Mouse (Mus musculus) bone marrow, adult 2 months (tissue): ENCODE results near the gene Kdm3a. TPM values are rescaled to one million over a fixed set of nuclear protein-coding genes. Genes with fewer than 3 reads are reported as not detected.

ENCODE experiments used
- H3K27ac ChIP-seq: fragments of 200-500 bp; 2 replicates; pipeline ENCODE4 v1.5.1; 2012; ENCODE audit warnings: low read depth, mild to moderate bottlenecking, control low read depth, inconsistent platforms, low read length; ENCODE audit not compliant: control insufficient read depth, poor library complexity, insufficient read depth
- H3K4me1 ChIP-seq: fragments of 200-500 bp; 2 replicates; pipeline ENCODE4 v1.6.1; 2011; ENCODE audit warnings: low read length; ENCODE audit not compliant: control insufficient read depth, insufficient read depth
- H3K4me3 ChIP-seq: fragments of 200-500 bp; replicated peaks from 2 replicates; pipeline ENCODE3; 2011; ENCODE audit warnings: mild to moderate bottlenecking, low read depth, low read length, control low read depth; ENCODE audit not compliant: control insufficient read depth
- CTCF ChIP-seq: fragments of 200-500 bp; IDR thresholded peaks from 2 replicates; pipeline ENCODE4 v1.5.1; 2011; ENCODE audit warnings: low read length, control low read depth; ENCODE audit not compliant: control insufficient read depth, insufficient read depth
- POLR2A ChIP-seq: fragments of 200-500 bp; IDR thresholded peaks from 2 replicates; pipeline ENCODE4 v1.6.1; 2011; ENCODE audit warnings: low read depth, mild to moderate bottlenecking, control low read depth, low read length, borderline replicate concordance; ENCODE audit not compliant: control insufficient read depth
- WGBS: fragments of 180-500 bp; shearing (Covaris S2); methylation state at CpG from one replicate; pipeline ENCODE4 v1.1.7; 2018; 5-methylcytosine and 5-hydroxymethylcytosine counted together
- polyA plus RNA-seq: library from polyadenylated mRNA; stranded (reverse); fragments of >200 nt; gene quantifications from 2 replicates; pipeline ENCODE4 v1.2.4, GENCODE M21; 2011; ENCODE audit warnings: low replicate concordance; ENCODE audit not compliant: missing spikeins, insufficient read depth, insufficient read length

Gene Kdm3a
- polyA plus RNA-seq, 1 experiment, result 16.7 TPM

DNA sequence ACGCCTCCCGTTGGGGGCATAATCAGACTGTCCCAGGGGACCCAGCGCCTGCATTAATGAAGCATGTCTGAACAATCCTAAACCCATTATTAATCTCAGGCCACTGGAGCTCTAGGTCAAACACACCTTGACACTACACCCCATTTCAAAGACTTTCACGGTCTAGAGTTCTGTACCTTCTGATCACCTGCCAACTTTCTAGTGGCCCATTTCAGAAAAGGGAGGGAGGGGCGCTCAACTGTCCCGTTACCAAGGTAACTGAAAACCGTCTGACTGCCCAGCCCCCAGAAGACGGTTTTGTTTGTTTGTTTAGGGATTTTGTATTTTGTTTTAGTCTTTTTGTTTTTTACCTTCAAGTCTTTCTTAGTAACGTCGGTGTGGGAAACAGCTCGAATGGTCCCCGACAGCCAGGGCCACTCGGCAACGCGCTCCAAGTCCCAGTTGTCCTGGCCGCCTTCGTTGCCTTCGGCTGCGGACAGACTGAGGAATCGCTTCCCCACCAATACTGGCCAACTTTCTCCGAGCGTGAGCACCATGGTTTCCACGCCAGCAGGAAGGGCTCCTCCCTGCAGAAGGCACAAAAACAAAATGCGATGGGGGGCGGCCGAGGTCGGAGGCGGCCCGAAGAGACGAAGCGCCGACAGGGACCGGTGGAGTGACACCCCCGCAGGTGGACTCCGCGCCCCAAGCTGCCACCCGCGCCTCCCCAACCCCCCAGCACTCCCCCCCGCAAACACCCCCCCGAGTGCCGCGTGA, 906 bp downstream of the Kdm3a start:
- 4% methylated on average over 42 of the region's 42 CpGs for WGBS

DNA sequence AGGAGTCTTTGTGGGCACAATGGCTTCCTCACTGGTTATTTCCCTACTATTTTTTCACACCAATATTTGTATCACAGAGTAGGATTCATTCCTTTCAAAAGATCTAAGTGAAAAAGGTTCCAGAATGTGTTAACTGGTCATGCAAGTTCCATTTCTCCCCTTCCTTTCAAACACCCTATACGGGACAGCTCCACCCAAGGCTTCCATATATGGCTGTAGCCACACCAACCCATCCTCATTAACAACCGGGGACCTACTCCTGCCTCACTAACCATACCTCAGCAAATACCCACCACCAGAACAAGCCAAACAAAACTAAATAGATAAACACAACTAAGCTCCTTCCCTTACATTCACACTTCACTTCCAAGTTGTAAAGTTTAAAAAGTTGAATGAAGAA, 1.6 kb downstream of the Kdm3a start:
- no peak overlapping the region for H3K27ac ChIP-seq
- no peaks in the 10 kb centered on the region for H3K4me1 ChIP-seq
- no peak overlapping the region for H3K4me3 ChIP-seq
- TF ChIP-seq POLR2A, result no peak
- no peak for TF ChIP-seq CTCF
- WGBS, result 13% methylated on average over 2 of the region's 2 CpGs

More for the DNA sequence above, 906 bp downstream of the Kdm3a start:
- no peak for TF ChIP-seq CTCF
- peak; percentile 27; the same call in 1 of the 2 replicates for TF ChIP-seq POLR2A
- Histone ChIP-seq H3K27ac (peak overlapping the region; percentile 88), H3K4me1 (no peaks in the 10 kb centered on the region), H3K4me3 (peak overlapping the region; percentile 71)

DNA sequence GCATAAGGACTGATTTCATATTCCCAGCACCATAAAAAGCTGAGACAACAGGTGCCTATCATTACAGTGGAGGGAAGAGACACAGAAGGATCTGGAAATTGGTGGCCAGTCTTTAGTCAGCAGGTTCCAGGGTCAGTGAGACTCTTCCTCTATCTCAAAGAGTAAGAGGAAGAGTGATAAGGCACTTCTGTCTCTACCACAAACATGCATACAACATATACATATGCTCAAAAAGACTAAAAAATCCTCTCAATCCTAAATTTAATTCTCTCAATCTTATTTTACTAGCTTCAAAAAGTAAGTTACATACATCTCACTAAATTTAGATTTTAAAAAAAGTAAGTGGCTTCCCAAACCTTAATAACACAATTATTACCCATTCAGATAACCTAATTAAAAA, 5.5 kb downstream of the Kdm3a start:
- Histone ChIP-seq H3K4me1 (no peaks in the 10 kb centered on the region), H3K4me3 (no peak overlapping the region), H3K27ac (no peak overlapping the region)
- TF ChIP-seq POLR2A (no peak), CTCF (no peak)

DNA sequence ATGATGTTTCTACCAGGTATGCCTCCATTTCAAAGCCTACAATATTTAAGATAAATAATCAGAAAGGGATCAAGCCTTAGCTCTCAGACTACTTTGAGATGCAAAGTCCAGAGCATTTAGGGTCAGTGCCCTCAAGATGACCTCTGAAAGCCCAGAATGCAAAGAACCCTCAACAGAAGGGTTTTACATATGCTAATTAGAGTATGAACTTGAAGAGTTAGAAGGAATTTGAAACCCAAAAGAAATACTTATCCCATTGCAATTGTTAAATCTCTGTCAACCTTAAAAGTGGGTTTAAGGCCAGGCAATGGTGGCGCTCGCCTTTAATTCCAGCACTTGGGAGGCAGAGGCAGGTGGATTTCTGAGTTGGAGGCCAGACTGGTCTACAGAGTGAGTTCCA, 6.8 kb downstream of the Kdm3a start:
- Histone ChIP-seq H3K4me3 (no peak overlapping the region), H3K4me1 (no peaks in the 10 kb centered on the region), H3K27ac (no peak overlapping the region)
- 94% methylated on average over 2 of the region's 2 CpGs for WGBS
- TF ChIP-seq CTCF, result no peak
- TF ChIP-seq POLR2A, result no peak

DNA sequence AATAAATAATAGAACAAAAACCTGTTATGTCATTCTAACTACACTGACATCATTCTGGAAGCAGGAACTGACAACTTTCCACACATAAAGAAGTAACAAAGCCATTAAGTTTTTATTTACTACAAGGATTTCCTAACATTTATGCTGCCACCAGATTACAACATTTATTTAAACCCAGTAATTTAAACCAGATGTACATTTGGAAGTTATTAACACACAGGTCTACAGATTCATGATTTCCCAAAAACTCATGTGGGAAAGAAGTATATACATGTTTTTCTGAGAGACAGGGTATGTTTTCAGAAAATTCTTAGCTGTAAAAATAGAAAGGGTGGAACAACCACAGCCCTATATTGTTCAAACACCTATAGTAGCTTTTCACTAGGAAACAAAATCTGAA, 8.1 kb downstream of the Kdm3a start:
- H3K4me1 ChIP-seq, result no peaks in the 10 kb centered on the region
- H3K27ac ChIP-seq, result no peak overlapping the region
- TF ChIP-seq CTCF (no peak), POLR2A (no peak)
- H3K4me3 ChIP-seq, result no peak overlapping the region

DNA sequence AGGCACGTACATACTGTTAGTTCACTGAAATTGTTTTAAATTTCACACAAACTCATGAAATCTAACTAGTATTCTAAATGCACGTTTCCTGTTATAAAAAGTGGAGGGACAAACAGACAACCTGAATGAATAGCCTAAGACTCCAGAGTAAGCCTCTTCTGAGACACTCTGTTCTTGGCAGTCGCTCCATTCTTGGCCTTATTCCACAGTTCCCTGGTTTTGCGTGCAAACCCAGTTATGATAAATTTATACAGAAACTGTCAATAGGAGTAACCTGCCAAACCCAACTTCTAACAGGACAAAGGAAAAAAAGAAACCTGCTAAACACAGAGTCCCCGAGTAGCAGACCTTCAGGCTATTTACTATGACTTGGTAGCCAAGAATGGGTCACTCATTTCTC, 10.8 kb downstream of the Kdm3a start:
- 85% methylated on average over 5 of the region's 5 CpGs for WGBS
- Histone ChIP-seq H3K4me3 (no peak overlapping the region), H3K27ac (no peak overlapping the region), H3K4me1 (no peaks in the 10 kb centered on the region)
- TF ChIP-seq POLR2A (no peak), CTCF (no peak)

GRCm38 (mm10) chr6:71621551-71621950, 11.2 kb downstream of the Kdm3a start:
- Histone ChIP-seq H3K4me1 (no peaks in the 10 kb centered on the region), H3K27ac (no peak overlapping the region), H3K4me3 (no peak overlapping the region)
- no peak for TF ChIP-seq CTCF
- TF ChIP-seq POLR2A, result no peak
- 91% methylated on average over 5 of the region's 5 CpGs for WGBS

DNA sequence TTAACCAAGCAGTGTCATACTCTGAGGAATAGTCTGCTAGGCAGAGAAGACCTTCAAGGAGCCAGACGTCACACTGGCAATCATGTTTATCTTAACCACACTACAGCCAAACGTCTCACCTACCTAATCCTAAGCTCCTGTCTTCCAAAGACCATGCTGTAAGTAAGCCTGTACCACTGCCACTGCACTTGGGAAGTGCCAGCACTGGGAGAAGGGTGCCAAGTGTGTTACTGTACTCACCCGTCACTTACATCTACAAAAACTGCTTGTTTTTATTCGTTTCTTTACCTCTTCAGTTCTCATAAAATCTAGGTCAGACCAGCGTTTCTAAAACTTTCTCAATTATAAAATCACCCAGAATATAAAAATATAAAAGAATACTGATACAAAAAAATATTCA, 15.8 kb downstream of the Kdm3a start:
- TF ChIP-seq POLR2A (no peak), CTCF (no peak)
- no peaks in the 10 kb centered on the region for H3K4me1 ChIP-seq
- H3K4me3 ChIP-seq, result no peak overlapping the region
- WGBS, result 84% methylated on average over 5 of the region's 5 CpGs
- no peak overlapping the region for H3K27ac ChIP-seq

DNA sequence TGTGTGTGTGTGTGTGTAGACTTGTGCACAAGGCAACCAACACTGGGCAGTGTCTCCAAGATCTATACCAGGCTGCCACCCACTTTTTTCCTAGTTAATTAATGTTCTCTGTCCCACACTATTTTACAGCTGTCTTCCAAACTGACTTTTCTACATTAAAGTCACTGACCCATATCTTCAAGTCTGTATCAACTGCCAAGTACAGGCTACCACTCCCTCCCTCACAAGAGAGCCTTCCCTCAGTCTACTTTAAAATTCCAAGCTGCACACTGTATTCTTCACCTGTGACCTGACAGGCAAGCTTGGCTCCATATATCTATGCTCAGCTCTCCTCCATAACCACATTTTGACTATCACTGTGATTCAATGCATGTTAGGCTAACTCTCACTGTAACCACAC, 19.6 kb downstream of the Kdm3a start:
- no peaks in the 10 kb centered on the region; the same call in 1 of the 2 replicates for H3K4me1 ChIP-seq
- no peak overlapping the region for H3K4me3 ChIP-seq
- TF ChIP-seq CTCF (no peak), POLR2A (no peak)
- H3K27ac ChIP-seq, result no peak overlapping the region
